Mouse (Mus musculus) bone marrow, adult 2 months (tissue): Measurements from ENCODE around the gene Flywch2. TPM values are rescaled to one million over a fixed set of nuclear protein-coding genes. Genes with fewer than 3 reads are reported as not detected.

ENCODE experiments used
- H3K27ac ChIP-seq: fragments of 200-500 bp; 2 replicates; pipeline ENCODE4 v1.5.1; 2012; ENCODE audit warnings: low read depth, mild to moderate bottlenecking, control low read depth, inconsistent platforms, low read length; ENCODE audit not compliant: control insufficient read depth, poor library complexity, insufficient read depth
- H3K4me1 ChIP-seq: fragments of 200-500 bp; 2 replicates; pipeline ENCODE4 v1.6.1; 2011; ENCODE audit warnings: low read length; ENCODE audit not compliant: control insufficient read depth, insufficient read depth
- H3K4me3 ChIP-seq: fragments of 200-500 bp; replicated peaks from 2 replicates; pipeline ENCODE3; 2011; ENCODE audit warnings: mild to moderate bottlenecking, low read depth, low read length, control low read depth; ENCODE audit not compliant: control insufficient read depth
- CTCF ChIP-seq: fragments of 200-500 bp; IDR thresholded peaks from 2 replicates; pipeline ENCODE4 v1.5.1; 2011; ENCODE audit warnings: low read length, control low read depth; ENCODE audit not compliant: control insufficient read depth, insufficient read depth
- POLR2A ChIP-seq: fragments of 200-500 bp; IDR thresholded peaks from 2 replicates; pipeline ENCODE4 v1.6.1; 2011; ENCODE audit warnings: low read depth, mild to moderate bottlenecking, control low read depth, low read length, borderline replicate concordance; ENCODE audit not compliant: control insufficient read depth
- WGBS: fragments of 180-500 bp; shearing (Covaris S2); methylation state at CpG from one replicate; pipeline ENCODE4 v1.1.7; 2018; 5-methylcytosine and 5-hydroxymethylcytosine counted together
- polyA plus RNA-seq: library from polyadenylated mRNA; stranded (reverse); fragments of >200 nt; gene quantifications from 2 replicates; pipeline ENCODE4 v1.2.4, GENCODE M21; 2011; ENCODE audit warnings: low replicate concordance; ENCODE audit not compliant: missing spikeins, insufficient read depth, insufficient read length

The Flywch2 gene
- polyA plus RNA-seq, 1 experiment, result not detected

DNA sequence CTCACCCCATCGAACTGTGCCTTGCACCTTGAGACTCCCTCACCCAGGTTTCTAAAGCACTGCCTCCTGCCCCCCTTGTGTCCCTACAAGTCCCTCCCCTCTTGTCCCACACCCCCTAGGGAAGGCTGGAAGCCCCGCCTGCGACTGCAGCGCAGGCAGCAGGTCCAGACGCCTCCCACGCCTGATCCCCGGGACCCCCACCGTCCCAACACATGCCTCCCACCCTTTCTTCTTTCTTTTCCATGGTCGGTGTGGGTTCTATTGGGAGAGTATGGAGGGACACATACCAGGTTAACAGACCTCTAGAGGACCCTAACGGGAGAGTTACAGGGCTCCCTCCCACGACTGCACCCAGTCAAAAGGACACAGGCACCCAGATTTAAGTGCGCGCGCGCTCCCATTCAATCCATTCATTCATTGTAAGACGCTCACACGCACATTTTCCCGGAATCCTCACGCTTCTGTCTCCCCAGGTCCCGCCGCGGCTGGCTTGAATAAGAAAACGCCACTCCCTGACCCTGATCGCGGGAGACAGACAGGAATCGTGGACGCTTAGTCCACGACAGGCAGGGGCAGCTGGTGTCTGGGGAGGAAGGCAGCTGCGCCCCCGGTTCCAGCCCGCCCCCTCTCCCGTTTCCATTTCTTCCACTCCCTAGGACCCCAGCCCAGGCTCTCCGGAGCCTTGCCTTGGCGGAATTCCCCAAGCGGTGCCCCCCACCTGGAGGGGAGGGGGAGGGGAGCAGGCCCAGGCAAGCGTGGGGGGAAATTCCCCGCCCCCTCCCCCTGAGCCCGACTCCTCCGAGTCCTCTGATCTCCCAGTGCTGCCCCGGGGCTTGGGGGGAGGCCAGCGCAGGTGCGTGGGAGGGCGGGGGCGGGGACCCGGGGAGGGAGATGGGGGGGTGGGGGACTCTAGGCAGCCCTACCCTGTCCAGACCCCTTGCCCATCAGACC lies 40.3 kb downstream of the Flywch2 start, which contains the start of gene Kremen2:
TSS of gene Kremen2 (minus strand) at position 533 of the 951 bp plus-strand sequence.
- no peak within 1 kb of the TSS for H3K4me3 ChIP-seq

DNA sequence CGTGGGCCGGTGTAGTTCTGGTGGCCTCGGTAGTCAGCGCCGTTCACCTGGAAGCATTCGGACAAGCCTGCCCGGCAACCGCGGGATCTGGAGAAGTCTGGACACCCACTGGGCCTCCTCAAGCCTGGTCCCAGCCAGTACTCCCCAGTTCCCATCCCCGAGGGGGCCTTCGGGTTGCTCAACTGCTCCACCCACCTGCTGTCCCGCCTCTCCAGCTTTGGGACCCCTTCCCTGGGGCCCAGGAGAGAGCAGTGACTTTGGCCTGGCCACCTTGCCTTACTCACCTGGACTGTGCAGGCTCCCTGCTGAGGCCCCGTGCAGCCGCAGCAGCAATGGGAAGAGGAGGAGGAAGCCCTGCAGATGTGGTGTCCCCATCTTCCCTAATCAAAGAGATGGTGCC lies 41.2 kb downstream of the Flywch2 start:
- Histone ChIP-seq H3K4me3 (no peak overlapping the region), H3K27ac (no peak overlapping the region), H3K4me1 (peaks cover 9% of the 10 kb centered on the region)
- 17% methylated on average over 14 of the region's 14 CpGs for WGBS
- TF ChIP-seq CTCF, result no peak
- no peak for TF ChIP-seq POLR2A

More for the DNA sequence above, 40.3 kb downstream of the Flywch2 start, which contains the start of gene Kremen2:
- 6% methylated on average over 45 of the region's 45 CpGs for WGBS
- TF ChIP-seq POLR2A (no peak), CTCF (no peak)
- Histone ChIP-seq H3K4me1 (peaks cover 9% of the 10 kb centered on the region; the same call in 1 of the 2 replicates), H3K27ac (no peak within 1 kb of the TSS)

DNA sequence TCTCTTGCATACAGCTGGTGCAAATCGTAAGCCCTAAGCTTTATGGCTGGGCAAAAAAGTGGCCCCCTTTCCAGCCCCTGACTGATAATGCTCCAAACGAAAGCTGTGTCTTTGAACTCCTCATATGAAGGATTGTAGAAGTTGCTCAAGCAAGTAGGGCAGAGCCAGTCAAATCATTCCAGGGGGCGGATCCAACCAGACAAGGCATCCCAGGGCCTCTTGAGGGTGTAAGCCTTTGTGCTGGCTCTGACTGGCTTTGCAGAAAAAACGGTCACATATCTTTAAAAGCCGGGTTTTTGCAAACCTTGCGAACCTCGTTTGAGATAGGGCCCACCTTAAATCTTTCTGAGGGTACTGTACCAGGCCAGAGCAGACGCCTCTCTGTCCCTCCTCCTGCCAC lies 41.8 kb downstream of the Flywch2 start:
- no peak overlapping the region for H3K27ac ChIP-seq
- no peak overlapping the region for H3K4me3 ChIP-seq
- peaks cover 9% of the 10 kb centered on the region for H3K4me1 ChIP-seq
- no peak for TF ChIP-seq CTCF
- no peak for TF ChIP-seq POLR2A
- WGBS, result 55% methylated on average over 8 of the region's 8 CpGs

DNA sequence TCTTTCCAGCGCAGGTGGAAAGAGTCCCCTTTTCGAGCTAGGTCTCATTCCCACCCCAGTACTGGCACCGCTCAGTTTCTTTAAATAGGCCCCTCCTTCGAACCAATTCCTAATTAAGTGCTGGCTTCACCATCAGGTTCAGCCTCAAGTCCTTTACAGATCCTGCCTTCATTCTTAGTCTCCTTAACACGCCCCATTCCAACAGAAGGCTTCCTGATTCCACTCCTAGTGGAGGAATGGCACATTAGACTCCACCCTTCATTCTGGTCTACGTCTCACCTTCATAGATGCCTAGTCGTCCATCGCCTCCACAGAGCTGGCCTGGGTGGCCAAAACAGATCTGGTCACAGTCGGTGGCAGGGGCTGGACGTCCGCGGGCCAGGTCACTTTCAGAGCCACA lies 42.9 kb downstream of the Flywch2 start:
- TF ChIP-seq POLR2A, result no peak
- TF ChIP-seq CTCF, result no peak
- no peak overlapping the region for H3K27ac ChIP-seq
- peaks cover 5% of the 10 kb centered on the region for H3K4me1 ChIP-seq
- WGBS, result 70% methylated on average over 12 of the region's 12 CpGs
- H3K4me3 ChIP-seq, result no peak overlapping the region

DNA sequence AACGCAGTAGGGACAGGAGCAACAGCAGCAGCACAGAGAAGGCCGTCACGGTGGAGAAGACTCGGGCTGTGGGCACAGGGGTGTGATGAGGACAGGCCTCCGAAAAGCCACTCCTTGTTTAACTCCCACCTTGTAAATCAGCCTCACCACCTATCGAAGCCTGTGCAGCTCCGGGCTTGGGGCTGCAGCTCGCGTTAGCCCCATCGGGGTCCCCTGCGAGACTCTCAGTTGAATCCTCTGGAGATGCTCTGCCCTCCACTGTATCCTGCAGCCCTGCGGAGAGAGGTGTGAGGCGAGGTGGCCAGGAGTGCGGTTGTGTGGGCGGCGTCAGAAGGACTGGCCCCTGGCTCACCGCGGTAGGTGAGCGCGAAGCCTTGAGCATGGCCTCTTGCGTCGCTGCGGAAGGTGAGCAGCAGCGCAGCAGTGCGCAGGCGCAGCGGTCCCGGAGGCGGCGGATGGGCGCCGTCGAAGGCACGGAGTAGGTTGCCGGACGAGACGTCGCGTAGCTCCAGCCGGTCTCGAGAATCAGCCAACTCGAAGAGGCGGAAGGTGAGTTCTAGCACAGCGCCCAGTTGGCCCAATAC lies 43.6 kb downstream of the Flywch2 start:
- 10% methylated on average over 44 of the region's 44 CpGs for WGBS
- peaks cover 4% of the 10 kb centered on the region for H3K4me1 ChIP-seq
- H3K4me3 ChIP-seq, result no peak overlapping the region
- H3K27ac ChIP-seq, result no peak overlapping the region; the same call in 1 of the 2 replicates
- no peak for TF ChIP-seq CTCF
- no peak for TF ChIP-seq POLR2A

DNA sequence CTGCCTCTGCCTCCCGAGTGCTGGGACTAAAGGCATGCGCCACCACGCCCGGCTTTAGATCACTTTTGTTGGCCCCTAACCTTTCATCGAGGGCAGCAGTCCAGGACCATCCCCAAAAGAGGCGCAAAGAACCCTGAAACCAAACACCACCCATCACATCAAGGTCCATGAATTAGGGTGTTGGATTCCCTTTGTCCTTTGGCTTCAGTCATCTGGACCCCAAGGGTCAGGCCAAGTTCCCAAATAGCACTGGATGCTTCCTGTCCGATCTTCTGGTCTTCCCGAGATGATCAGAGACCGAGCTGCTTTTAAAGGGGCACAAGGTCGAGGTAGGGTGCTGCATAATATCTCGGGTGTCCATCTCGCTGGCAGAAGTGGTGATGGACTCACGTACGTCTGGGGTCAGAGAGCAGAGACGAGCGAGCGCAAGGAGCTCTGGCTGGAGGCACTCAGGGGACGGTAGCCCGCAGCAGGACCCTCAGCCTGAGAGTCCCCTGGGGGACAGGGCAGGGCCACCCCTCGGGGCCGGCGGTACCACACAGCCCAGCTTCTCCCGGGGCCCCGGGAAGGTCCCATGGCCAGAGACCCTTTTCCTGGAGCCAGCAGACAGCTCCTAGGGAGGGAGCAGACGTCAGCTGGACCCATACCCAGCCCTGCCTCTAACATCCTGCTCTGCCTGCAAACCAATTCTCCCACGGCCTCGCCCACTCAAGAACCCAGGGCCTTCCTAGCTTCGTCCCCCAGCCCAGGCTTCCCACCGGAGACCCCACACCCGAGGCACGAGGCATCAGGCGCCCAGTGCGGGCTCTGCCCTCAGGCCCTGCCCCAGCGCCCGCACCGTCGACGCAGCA lies 44.3 kb downstream of the Flywch2 start:
- WGBS, result 46% methylated on average over 38 of the region's 38 CpGs
- Histone ChIP-seq H3K4me3 (no peak overlapping the region), H3K27ac (no peak overlapping the region), H3K4me1 (peaks cover 1% of the 10 kb centered on the region)
- TF ChIP-seq POLR2A (no peak), CTCF (no peak)

DNA sequence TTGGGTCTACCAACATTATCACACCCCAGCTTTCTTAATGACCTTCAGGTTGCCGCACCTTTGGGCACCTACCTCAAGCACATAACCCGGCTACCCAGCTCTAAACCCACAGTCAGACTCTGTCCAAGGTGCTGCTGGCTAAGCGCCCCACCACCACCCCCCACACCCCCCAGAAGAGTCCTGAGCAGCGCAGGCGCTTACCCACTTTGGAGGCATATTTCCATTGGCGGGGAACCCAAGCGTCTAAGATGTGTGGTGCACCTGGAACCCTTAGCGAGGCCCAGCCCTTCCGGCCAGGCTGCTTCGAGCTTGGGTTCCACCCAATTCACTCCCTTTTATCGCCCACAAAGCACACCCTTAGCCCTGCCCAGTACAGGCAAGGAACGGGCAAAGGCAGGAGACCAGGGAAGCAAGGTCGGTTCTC lies 45.3 kb downstream of the Flywch2 start, which contains the start of gene Paqr4:
TSS of gene Paqr4 (minus strand) at position 270 of the 424 bp plus-strand sequence.
- TF ChIP-seq POLR2A (0 out of 2 replicates have a peak, but pooled peaks have one; percentile 8), CTCF (no peak)
- H3K27ac ChIP-seq, result peak within 1 kb of the TSS; percentile 20; the same call in 1 of the 2 replicates
- peaks cover 1% of the 10 kb centered on the region for H3K4me1 ChIP-seq
- WGBS, result 3% methylated on average over 13 of the region's 13 CpGs
- peak within 1 kb of the TSS; percentile 67 for H3K4me3 ChIP-seq

DNA sequence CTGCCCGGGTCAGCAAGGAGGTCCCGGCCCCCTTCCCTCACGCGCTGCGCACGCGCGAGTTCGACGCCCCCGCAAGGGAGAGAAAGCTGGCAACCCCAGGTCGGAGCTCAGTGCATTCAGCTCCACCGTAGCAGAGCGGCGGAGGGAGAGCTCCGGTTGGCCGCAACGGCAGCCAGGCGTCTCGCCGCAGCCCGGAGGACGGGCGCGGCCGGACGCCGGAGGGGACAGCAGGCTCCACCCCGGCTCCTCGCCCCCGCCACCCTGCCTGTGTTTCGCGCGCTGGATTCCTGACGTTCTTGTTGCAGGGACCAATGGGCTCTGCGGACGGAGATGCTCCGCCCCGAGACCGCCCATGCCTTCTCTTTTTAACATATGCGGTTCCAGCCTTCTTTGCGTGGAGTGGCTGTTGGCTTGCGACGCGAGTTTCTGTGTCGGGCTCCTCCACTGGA lies 45.7 kb downstream of the Flywch2 start:
- WGBS, result under 1% methylated on average over 46 of the region's 46 CpGs

More for the DNA sequence above, 45.7 kb downstream of the Flywch2 start:
- H3K4me1 ChIP-seq, result peaks cover 1% of the 10 kb centered on the region
- peak overlapping the region; percentile 67 for H3K4me3 ChIP-seq
- H3K27ac ChIP-seq, result peak overlapping the region; percentile 20; the same call in 1 of the 2 replicates
- TF ChIP-seq CTCF, result no peak
- peak; percentile 49; the same call in 1 of the 2 replicates for TF ChIP-seq POLR2A
